Mouse (Mus musculus) kidney, adult 2 months (tissue): Measurements from ENCODE around the gene Gm813. TPM values are rescaled to one million over a fixed set of nuclear protein-coding genes. Genes with fewer than 3 reads are reported as not detected.

Experiments used
- DNase-seq: peaks from one replicate; pipeline ENCODE4 v3.0.0; 2021
- H3K27ac ChIP-seq: fragments of 200-500 bp; 2 replicates; pipeline ENCODE4 v1.5.1; 2012; ENCODE audit warnings: low read depth, low read length, control low read depth, inconsistent platforms; ENCODE audit not compliant: insufficient read depth
- H3K27me3 ChIP-seq: fragments of 200-500 bp; replicated peaks from 2 replicates; pipeline ENCODE4 v1.6.1; 2012; ENCODE audit warnings: mild to moderate bottlenecking, moderate library complexity, low read length, inconsistent platforms; ENCODE audit not compliant: control insufficient read depth, insufficient read depth
- H3K36me3 ChIP-seq: fragments of 200-500 bp; 2 replicates; pipeline ENCODE4 v1.6.1; 2012; ENCODE audit warnings: mild to moderate bottlenecking, moderate library complexity, low read length, inconsistent platforms; ENCODE audit not compliant: control insufficient read depth, insufficient read depth
- H3K4me1 ChIP-seq: fragments of 200-500 bp; 2 replicates; pipeline ENCODE4 v1.6.1; 2011; ENCODE audit warnings: low read length; ENCODE audit not compliant: control insufficient read depth, insufficient read depth
- H3K4me3 ChIP-seq: fragments of 200-500 bp; 2 replicates; pipeline ENCODE4 v1.5.1; 2011; ENCODE audit warnings: mild to moderate bottlenecking, low read depth, low read length, control low read depth; ENCODE audit not compliant: insufficient read depth
- CTCF ChIP-seq: fragments of 200-500 bp; conservative IDR thresholded peaks from 2 replicates; pipeline ENCODE4 v1.5.1; 2011; ENCODE audit warnings: low read depth, mild to moderate bottlenecking, control low read depth, low read length, moderate library complexity, mixed read lengths; ENCODE audit not compliant: insufficient read depth, insufficient read length
- POLR2A ChIP-seq: fragments of 200-500 bp; IDR thresholded peaks from one replicate; pipeline ENCODE4 v1.6.1; 2011; ENCODE audit warnings: low read depth, low read length, control low read depth
- WGBS: fragments of 180-500 bp; shearing (Covaris S2); methylation state at CpG from one replicate; pipeline ENCODE4 v1.1.7; 2018; 5-methylcytosine and 5-hydroxymethylcytosine counted together
- polyA plus RNA-seq: library from polyadenylated mRNA; depleted of rRNA; stranded (reverse); fragments of >200 nt; gene quantifications from 2 replicates; pipeline ENCODE4 v1.2.3, GENCODE M21; 2012; rRNA removed

Gm813 gene
- polyA plus RNA-seq, 1 experiment = not detected

DNA sequence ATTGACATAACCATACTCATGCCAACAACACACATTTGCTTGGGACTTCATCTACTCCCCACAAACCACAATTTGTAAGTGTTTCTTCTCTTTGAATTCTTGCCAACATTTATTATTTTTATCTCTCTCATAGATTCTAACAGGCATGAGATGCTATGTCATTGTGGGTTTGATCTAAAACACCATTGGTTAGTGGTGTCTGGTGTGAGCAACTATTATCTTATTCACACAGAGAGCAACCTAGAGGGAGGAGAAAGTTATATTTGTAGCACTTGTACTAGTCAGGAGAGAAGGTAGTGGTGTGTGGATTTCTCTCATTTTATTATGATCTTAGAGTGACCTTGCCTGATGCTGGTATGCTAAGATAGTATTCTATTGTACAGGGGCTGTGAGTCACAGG, 12.1 kb downstream of the Gm813 start:
- Histone ChIP-seq H3K27me3 (no peaks in the 10 kb centered on the region), H3K4me3 (no peak overlapping the region), H3K36me3 (no peaks in the 10 kb centered on the region), H3K4me1 (no peaks in the 10 kb centered on the region), H3K27ac (no peak overlapping the region)
- no peak for DNase-seq
- no peak for TF ChIP-seq POLR2A
- no peak for TF ChIP-seq CTCF

DNA sequence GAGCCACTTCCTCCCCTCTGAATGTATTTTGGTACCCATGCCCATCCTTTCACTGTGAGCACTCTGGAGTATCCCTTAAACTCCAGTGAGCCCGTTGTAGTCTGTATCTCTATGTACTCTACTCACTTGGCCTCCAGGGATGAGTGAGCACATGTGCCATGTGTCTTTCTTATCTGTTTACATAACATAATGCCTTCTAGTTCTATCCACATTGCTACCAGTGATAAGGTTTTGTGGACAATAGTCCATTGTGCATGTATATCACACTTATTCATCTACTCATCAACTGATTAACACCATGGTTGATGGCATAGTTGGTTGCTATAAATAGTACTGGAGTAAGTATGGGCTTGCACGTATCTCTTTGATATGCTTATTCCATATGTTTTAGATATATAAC, 12.9 kb downstream of the Gm813 start:
- H3K36me3 ChIP-seq = no peaks in the 10 kb centered on the region
- no peaks in the 10 kb centered on the region for H3K4me1 ChIP-seq
- no peak for DNase-seq
- H3K27me3 ChIP-seq = no peaks in the 10 kb centered on the region
- H3K27ac ChIP-seq = no peak overlapping the region
- no peak overlapping the region for H3K4me3 ChIP-seq
- TF ChIP-seq POLR2A (no peak), CTCF (no peak)
- 87% methylated on average over 2 of the region's 2 CpGs for WGBS

DNA sequence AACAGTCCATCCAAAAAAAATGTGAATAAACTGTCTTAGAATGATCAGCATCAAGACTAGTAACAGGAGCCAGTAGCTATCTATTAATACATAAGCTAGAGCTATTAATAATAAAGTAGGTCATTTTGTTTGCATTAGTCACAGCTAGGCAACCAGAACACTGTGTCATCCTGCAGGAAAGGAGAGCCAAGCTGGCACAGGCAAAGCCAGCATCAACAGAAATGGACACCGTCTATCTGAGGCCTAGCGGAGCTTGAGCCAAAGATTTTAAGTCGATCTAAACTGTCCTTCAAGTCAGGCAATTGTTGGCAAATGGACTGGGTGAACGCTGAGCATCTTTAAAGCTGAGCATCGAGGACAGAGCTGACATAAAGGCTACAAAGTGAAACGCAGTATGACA, 15.9 kb downstream of the Gm813 start:
- no peak for DNase-seq
- WGBS = 89% methylated on average over 6 of the region's 6 CpGs
- TF ChIP-seq POLR2A (no peak), CTCF (no peak)
- Histone ChIP-seq H3K4me3 (no peak overlapping the region), H3K36me3 (no peaks in the 10 kb centered on the region), H3K4me1 (no peaks in the 10 kb centered on the region), H3K27me3 (no peaks in the 10 kb centered on the region), H3K27ac (no peak overlapping the region)

DNA sequence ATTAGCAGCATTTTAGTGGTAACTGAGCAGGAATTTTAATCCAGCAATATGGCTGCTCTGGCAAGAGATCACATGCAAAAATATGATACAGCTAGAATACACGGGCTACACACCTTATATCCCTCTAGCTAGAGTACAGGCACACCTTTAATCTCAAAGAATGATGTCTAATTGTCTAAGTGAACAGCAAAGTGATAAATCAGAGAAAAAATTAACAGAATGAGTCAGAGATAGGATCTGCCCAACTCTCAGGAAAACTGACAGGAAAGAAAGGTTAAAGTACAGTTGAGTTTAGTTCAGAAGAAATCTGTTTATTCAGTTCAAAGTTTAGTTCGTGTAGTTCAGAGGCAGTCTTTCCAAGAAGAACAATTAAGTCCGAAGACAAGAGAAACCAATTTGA, 25.5 kb downstream of the Gm813 start:
- Histone ChIP-seq H3K36me3 (no peaks in the 10 kb centered on the region), H3K27ac (no peak overlapping the region), H3K4me3 (no peak overlapping the region), H3K27me3 (no peaks in the 10 kb centered on the region), H3K4me1 (no peaks in the 10 kb centered on the region)
- no peak for TF ChIP-seq POLR2A
- TF ChIP-seq CTCF = no peak
- WGBS = 53% methylated on average over 3 of the region's 3 CpGs
- no peak for DNase-seq

DNA sequence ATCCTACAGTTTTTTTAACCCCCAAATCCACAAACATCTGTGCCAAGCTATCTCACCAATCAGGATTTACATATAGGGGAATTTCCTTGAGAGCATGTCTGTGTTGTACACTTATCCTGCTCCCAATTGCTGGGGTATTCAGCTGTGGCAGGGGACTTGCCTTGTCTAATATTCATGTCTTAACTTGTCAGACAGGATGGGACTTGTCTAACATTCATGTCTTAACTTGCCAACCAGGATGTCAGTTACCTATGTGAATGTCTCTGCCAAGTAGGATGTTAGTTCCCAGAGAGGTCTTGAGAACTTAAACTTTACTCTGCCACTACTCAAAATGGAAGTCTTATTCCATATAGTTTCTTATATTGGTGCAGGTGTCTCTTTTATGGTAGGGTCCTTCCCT, 27.3 kb downstream of the Gm813 start:
- Histone ChIP-seq H3K4me3 (no peak overlapping the region), H3K4me1 (no peaks in the 10 kb centered on the region), H3K36me3 (no peaks in the 10 kb centered on the region), H3K27me3 (no peaks in the 10 kb centered on the region), H3K27ac (no peak overlapping the region)
- DNase-seq = no peak
- TF ChIP-seq CTCF (no peak), POLR2A (no peak)

DNA sequence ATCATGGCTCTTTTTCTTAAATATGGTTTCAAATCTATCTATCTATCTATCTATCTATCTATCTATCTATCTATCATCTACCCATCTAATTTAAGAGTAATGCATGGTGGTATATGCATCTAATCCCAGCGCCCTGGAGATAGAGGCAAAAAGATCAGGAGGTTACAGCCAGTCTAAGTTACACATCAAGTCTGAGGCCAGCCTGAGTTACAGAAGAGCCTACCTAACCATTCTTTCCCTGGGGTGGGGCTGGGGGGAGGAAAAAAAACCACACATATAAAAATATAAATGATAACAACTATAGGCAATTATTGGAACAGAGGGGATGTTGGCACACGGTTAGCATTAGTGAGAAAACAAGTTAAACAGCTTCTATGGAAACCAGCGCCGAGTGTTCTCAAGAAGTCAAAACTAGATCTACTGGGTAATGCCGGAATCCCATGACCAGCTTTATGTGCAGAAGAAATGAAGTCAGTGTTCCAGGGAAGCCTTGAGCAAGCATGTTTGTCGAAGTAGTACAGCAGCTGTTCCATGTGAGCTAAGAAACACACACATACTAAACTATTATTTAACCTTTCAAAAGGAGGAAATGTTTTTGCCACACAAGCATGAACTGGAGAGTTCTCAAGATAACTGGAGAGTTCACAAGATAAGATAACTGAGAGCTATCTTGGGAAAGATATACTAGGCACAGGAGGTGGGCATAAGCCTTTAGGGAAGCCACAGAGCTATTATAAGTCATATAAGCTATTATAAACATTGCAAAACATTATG, 42.6 kb downstream of the Gm813 start:
- Histone ChIP-seq H3K27me3 (no peaks in the 10 kb centered on the region), H3K4me3 (no peak overlapping the region), H3K36me3 (no peaks in the 10 kb centered on the region), H3K4me1 (no peaks in the 10 kb centered on the region), H3K27ac (no peak overlapping the region)
- WGBS = 84% methylated on average over 6 of the region's 6 CpGs
- TF ChIP-seq CTCF (no peak), POLR2A (no peak)
- no peak for DNase-seq

DNA sequence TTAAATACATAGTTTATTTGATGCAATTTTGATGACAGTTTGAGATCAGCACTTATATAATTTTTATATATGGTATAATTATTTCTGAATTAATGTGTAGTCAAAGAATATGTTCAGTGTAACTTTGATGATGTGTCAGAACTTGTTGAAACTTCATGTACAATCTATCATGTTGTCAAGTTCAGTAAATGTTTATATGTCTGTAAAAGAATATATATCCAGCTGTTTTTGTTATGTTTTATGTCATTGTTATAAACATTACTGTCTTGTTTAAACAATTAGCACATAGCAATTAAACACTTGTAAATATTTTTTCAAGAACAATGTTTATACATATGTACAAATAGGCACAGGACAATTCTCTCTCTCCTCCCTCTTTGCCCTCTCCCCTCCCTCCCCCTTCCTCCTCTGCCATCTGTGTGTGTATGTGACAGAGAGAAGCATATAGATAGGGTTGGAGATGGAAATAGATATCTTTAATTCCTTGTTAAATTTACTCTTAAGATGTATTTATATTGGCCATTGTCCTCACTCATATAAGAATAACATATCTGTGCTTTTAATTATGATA, 46.0 kb downstream of the Gm813 start:
- Histone ChIP-seq H3K4me1 (no peaks in the 10 kb centered on the region), H3K4me3 (no peak overlapping the region), H3K27ac (no peak overlapping the region), H3K27me3 (no peaks in the 10 kb centered on the region), H3K36me3 (no peaks in the 10 kb centered on the region)
- DNase-seq = no peak
- TF ChIP-seq CTCF = no peak

Other genes with a start within 250 kb of the Gm813 start
- 7.0 and 7.1 TPM in 2 replicates for gene Dcbld2, start 208.5 kb downstream of the Gm813 start, polyA plus RNA-seq
- gene St3gal6, start 92.7 kb downstream of the Gm813 start, polyA plus RNA-seq = 32.5 and 36.6 TPM in 2 replicates
- gene E330017A01Rik, start 21.8 kb upstream of the Gm813 start, polyA plus RNA-seq = not detected in 2 replicates
- 27.7 and 29.8 TPM in 2 replicates for gene Cpox, start 53.3 kb upstream of the Gm813 start, polyA plus RNA-seq
- 0.08 and 0.09 TPM in 2 replicates for gene Gpr15, start 102.1 kb upstream of the Gm813 start, polyA plus RNA-seq
- 45.0 and 47.0 TPM in 2 replicates for gene Cldnd1, start 110.9 kb upstream of the Gm813 start, polyA plus RNA-seq
- not detected in 2 replicates for gene Olfr172, start 146.2 kb upstream of the Gm813 start, polyA plus RNA-seq
- not detected in 2 replicates for gene Olfr173, start 183.3 kb upstream of the Gm813 start, polyA plus RNA-seq
- gene Olfr175-ps1, start 209.8 kb upstream of the Gm813 start, polyA plus RNA-seq = not detected in 2 replicates